Mouse (Mus musculus) cerebellum, adult 2 months (tissue): ENCODE measurements at regions not wholly inside any gene's neighbourhood (a gene's known extent, or its start where the extent isn't known, plus 50 kb on each side); places are given as distances from the start of the nearest gene placed in this dataset.

Source experiments
- DNase-seq, 2 experiments: peaks; one replicate each; pipeline ENCODE4 v3.0.0; 2021
- H3K27ac ChIP-seq: fragments of 200-500 bp; 2 replicates; pipeline ENCODE4 v1.5.1; 2012; ENCODE audit warnings: low read length, control low read depth, inconsistent platforms; ENCODE audit not compliant: insufficient read depth
- H3K27me3 ChIP-seq: fragments of 200-500 bp; 2 replicates; pipeline ENCODE4 v1.6.1; 2012; ENCODE audit warnings: inconsistent platforms, mild to moderate bottlenecking, low read length, moderate library complexity; ENCODE audit not compliant: control insufficient read depth, insufficient read depth
- H3K4me1 ChIP-seq: fragments of 200-500 bp; 2 replicates; pipeline ENCODE4 v1.6.1; 2011; ENCODE audit warnings: low read length; ENCODE audit not compliant: control insufficient read depth, insufficient read depth
- H3K4me3 ChIP-seq: fragments of 200-500 bp; replicated peaks from 2 replicates; pipeline ENCODE3; 2011; ENCODE audit warnings: mild to moderate bottlenecking, low read depth, low read length, control low read depth; ENCODE audit not compliant: insufficient read depth
- CTCF ChIP-seq: fragments of 200-500 bp; IDR thresholded peaks from 2 replicates; pipeline ENCODE4 v1.5.1; 2011; ENCODE audit warnings: low read depth, mild to moderate bottlenecking, control low read depth, low read length, moderate library complexity, borderline replicate concordance; ENCODE audit not compliant: insufficient read depth
- POLR2A ChIP-seq: fragments of 200-500 bp; IDR thresholded peaks from 2 replicates; pipeline ENCODE4 v1.6.1; 2011; ENCODE audit warnings: low read length, control low read depth, borderline replicate concordance; ENCODE audit not compliant: insufficient read depth
- WGBS: fragments of 180-500 bp; shearing (Covaris S2); methylation state at CpG from one replicate; pipeline ENCODE4 v1.1.7; 2018; 5-methylcytosine and 5-hydroxymethylcytosine counted together

DNA sequence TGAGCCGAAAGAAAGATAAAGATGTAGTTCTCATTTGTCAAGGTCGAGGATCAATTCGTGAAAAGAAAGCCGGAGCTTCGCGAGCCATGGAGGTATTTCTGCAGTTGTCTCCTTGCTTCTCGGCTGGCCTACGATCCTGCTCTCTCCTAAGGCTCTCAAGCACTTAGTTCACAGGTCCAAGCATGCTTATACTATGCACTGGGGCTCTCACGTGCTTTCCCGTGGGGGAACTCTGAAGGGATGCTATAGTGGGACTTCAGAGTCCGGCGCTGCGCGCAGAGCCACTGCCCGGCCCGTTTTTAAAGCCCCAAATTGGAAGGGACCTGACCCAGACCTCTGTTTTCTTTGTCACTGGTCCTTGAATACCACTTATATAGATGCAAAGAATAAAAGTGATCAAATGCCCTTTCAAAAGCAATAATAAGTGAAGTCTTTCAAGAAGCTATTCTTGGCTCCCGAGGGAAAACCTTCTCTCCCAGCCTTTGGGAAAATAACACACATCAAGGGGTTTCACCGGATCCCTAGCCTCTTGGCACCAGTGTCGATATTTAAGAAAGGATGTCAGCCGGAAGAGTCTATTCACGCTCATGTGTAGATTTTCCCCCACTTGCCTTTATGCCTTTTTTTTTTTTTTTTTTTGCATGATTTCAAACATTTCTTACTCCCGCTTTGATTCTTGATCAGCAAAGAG is 348.3 kb upstream of the Kazn start:
- 81% methylated on average over 22 of the region's 22 CpGs for WGBS
- TF ChIP-seq CTCF = no peak
- no peak for TF ChIP-seq POLR2A
- Histone ChIP-seq H3K27ac (no peak overlapping the region), H3K4me3 (no peak overlapping the region), H3K27me3 (no peaks in the 10 kb centered on the region), H3K4me1 (no peaks in the 10 kb centered on the region)
- no peak for DNase-seq

DNA sequence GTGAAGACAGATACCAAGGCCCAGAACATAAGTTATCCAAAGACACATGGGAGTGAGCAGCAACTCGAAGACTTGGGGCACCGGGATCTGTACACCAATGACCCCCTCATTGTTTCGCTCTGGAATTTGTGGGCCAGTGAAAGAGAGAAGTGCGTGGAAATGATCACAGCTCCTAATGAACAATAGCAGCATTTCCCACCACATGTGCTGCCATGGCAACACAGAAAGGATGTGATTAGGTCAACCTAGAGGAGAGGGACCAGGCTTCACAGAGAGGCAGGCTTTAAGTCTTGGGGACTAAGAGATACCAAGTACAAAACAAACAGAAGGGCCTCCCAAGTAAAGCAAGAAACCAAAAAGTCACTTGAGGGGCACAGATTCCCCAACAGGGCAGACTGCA is 339.3 kb upstream of the Kazn start:
- no peaks in the 10 kb centered on the region for H3K4me1 ChIP-seq
- no peaks in the 10 kb centered on the region for H3K27me3 ChIP-seq
- H3K4me3 ChIP-seq = no peak overlapping the region
- no peak for TF ChIP-seq CTCF
- TF ChIP-seq POLR2A = no peak
- H3K27ac ChIP-seq = no peak overlapping the region
- 59% methylated on average over 4 of the region's 4 CpGs for WGBS
- DNase-seq = no peak

GRCm38 (mm10) chr4:142577519-142577918 is 338.3 kb upstream of the Kazn start:
- Histone ChIP-seq H3K4me1 (no peaks in the 10 kb centered on the region), H3K4me3 (no peak overlapping the region), H3K27ac (no peak overlapping the region), H3K27me3 (no peaks in the 10 kb centered on the region)
- WGBS = 44% methylated on average over 4 of the region's 4 CpGs
- TF ChIP-seq CTCF = no peak
- no peak for TF ChIP-seq POLR2A
- DNase-seq = no peak

- H3K4me3 ChIP-seq = no peak overlapping the region
Observed at GRCm38 (mm10) chr4:142574528-142574927, 335.3 kb upstream of the Kazn start.

DNA sequence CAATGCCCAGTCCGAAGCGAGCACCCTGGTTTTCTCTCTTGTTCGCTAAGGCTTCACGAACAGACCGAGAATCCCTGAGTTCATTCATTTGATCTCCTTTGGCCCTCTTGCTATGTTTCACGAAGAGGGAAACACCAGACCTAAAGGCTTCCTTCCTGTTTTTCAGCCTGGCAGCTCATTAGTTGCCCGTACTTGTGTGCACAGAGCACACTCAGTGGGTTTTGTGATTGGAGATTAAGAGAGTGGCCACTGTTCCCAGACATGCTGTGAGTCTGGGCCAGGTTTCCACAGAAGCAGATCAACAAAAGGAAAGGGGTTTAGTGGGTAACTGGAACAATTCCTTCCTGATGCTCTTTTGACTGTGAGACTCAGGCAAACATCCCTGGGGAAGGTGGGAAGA is 331.5 kb upstream of the Kazn start:
- Histone ChIP-seq H3K4me3 (no peak overlapping the region), H3K4me1 (no peaks in the 10 kb centered on the region), H3K27me3 (no peaks in the 10 kb centered on the region), H3K27ac (no peak overlapping the region)
- no peak for DNase-seq
- TF ChIP-seq CTCF (no peak), POLR2A (no peak)
- WGBS = 78% methylated on average over 7 of the region's 7 CpGs

More at GRCm38 (mm10) chr4:142574528-142574927, 335.3 kb upstream of the Kazn start:
- WGBS = 71% methylated on average over 1 of the region's 1 CpGs
- no peaks in the 10 kb centered on the region for H3K4me1 ChIP-seq
- H3K27me3 ChIP-seq = no peaks in the 10 kb centered on the region
- TF ChIP-seq CTCF (no peak), POLR2A (no peak)
- no peak overlapping the region for H3K27ac ChIP-seq
- no peak for DNase-seq

DNA sequence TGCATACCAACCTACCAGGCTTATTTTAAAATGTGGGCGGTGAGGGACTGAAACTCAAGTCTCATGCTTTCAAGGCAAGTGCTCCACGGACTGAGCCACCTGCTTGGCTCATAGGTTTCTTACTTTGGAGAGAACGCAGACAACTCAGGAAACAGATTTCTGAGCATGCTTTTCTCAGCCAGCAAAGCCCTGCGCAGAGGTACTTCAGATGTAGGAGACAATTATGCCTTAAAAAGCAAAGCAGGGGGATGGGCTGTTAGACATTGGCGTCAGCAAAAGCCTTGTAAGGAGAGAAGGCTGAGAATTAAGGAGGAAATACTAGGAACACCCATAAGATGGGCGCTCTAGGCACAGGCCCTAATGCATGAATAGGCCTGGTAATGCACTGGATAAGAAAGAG is 329.4 kb upstream of the Kazn start:
- H3K27me3 ChIP-seq = no peaks in the 10 kb centered on the region

GRCm38 (mm10) chr4:142554716-142555115 is 315.5 kb upstream of the Kazn start:
- 79% methylated on average over 3 of the region's 3 CpGs for WGBS
- DNase-seq = no peak
- TF ChIP-seq POLR2A = no peak
- TF ChIP-seq CTCF = no peak
- Histone ChIP-seq H3K4me1 (peaks cover 2% of the 10 kb centered on the region), H3K27ac (no peak overlapping the region), H3K4me3 (no peak overlapping the region), H3K27me3 (no peaks in the 10 kb centered on the region)

More for the DNA sequence above, 329.4 kb upstream of the Kazn start:
- TF ChIP-seq POLR2A (no peak), CTCF (no peak)
- WGBS = 90% methylated on average over 6 of the region's 6 CpGs
- Histone ChIP-seq H3K27ac (no peak overlapping the region), H3K4me3 (no peak overlapping the region), H3K4me1 (no peaks in the 10 kb centered on the region)
- no peak for DNase-seq

- TF ChIP-seq POLR2A = no peak
- TF ChIP-seq CTCF = no peak
- H3K27ac ChIP-seq = no peak overlapping the region
- no peak for DNase-seq
- H3K4me3 ChIP-seq = no peak overlapping the region
- peaks cover 9% of the 10 kb centered on the region for H3K4me1 ChIP-seq
- 93% methylated on average over 1 of the region's 1 CpGs for WGBS
- no peaks in the 10 kb centered on the region for H3K27me3 ChIP-seq
Observed at GRCm38 (mm10) chr4:142545871-142546270, 306.7 kb upstream of the Kazn start.
